Mouse (Mus musculus) liver, adult (tissue): ENCODE results near the gene Ccp110.

Source experiments
- GATA4 ChIP-seq: IDR thresholded peaks from 2 replicates; pipeline ENCODE4 v1.6.1; 2014; ENCODE audit warnings: mild to moderate bottlenecking, low read length; ENCODE audit not compliant: insufficient replicate concordance

Gene Ccp110

DNA sequence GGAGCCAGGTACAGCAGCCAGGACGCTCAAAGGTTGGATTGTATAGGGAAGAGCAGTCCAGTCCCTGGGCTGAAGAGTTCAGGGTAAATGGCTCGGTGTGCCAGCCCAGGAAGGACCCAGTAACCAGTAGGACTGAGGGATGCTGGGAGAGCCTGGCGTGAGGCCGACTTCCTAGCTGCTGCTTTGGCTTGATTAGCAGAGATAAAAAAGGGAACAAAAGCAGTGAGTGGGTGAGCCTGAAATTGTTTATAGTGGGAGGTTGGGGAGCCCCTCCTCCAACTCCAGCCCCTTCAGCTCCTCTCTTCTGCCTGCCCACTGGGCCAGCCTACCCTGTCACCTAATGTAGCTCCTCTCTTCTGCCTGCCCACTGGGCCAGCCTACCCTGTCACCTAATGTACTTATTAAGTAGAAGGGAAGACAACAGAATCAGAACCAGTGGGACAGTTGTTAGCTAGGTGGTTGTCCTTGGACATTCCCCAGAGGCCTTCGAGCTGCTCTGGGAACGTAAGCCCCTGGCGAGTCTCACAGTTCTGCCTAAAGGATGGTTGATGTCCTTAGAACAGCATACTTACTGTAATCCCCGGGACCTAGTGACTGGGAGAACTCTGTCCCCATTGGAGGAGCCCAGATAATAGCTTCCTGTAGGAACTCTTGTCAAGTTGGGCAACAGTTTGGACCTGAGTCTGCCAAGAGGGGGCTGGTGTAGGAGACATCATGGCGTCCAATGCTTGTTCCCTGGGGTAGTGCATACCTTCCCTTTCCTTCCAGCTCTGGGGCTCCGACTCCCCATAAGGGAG, 65.4 kb downstream of the Ccp110 start:
- no peak for TF ChIP-seq GATA4

DNA sequence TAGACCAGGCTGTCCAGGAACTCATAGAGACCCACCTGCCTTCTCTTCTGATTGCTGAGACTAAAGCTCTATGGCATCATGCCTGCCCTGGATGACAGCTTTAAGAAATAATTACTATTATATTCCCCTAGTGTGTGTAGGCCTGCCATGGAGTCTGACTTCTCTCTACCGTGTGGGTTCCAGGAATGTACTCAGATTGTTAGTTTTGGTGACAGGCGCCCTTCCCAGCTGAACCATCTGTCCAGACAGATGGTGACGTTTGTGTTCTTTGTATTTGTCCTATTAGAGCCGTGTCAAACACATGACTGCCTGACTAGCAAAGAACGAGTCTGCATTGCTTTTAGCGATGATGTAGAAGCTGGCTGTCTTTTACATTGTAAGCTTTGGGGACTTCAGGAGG, 66.2 kb downstream of the Ccp110 start:
- TF ChIP-seq GATA4: no peak

DNA sequence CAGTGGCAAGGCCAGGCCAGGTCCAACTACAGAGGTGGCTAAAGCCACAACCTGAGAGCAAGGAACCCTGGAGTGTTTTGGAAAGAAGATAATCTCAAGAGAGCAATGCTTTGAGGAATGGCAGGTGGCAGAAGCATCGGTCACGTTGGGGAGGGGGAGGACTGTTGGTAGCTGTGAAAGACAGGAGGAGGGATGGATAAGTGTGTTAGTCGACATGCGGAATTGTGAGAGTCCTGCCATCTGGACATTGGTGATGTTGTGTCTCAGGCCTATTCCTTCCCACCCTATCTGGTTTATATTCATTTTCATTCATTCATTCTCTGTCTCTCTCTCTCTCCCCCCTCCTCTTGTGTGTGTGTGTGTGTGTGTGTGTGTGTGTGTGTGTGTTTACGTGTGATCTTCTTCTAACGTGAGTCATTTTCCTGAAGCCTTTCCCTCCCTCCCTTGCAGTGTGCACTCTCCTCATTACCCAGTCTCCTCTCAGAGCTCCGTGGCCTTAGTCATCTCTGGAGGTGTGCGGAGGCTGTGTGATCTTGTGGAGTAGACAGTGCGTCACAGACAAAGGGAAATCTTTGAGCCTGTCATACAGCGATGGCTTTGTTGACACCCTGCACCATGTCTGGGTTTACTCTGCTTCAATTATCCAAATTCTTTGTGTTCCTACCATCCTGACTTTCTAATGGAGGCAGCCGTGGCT, 71.1 kb downstream of the Ccp110 start:
- TF ChIP-seq GATA4: no peak

DNA sequence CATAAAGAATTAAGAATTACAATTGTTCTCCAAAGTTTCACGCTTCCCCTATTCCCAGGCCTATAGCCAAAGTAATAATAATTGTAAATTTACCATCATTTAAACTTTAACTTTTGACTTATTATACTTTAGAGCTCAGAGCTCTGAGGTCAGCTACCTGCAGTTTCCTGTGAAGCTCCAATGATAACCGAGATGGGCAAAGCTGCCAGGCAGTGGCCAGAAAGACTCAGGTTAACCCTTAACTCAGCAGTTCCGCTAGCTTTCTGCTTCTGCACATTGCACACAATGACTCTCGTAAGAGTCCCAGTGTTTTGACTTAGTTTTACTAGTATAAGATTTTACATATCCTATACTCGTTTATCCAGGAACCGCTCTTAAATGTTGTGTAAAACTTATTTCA, 73.7 kb downstream of the Ccp110 start:
- TF ChIP-seq GATA4: no peak
